Mouse (Mus musculus) hindbrain, embryonic 14.5 days (tissue): Measurements from ENCODE around the gene Slc26a10. TPM values are rescaled to one million over a fixed set of nuclear protein-coding genes. Genes with fewer than 3 reads are reported as not detected.

Experiments
- ATAC-seq: fragments of 200-750 bp; cut with Nextera tagmentation; 2 replicates; pipeline ENCODE4 v1.8.0; 2017; ENCODE audit warnings: moderate number of reproducible peaks, mild to moderate bottlenecking, moderate TSS enrichment, moderate library complexity; ENCODE audit not compliant: low FRiP score
- DNase-seq: peaks from one replicate; pipeline ENCODE4 v3.0.0-alpha.2; 2015; ENCODE audit warnings: low spot score
- H3K27ac ChIP-seq: fragments of 300-500 bp; sonication (generic); 2 replicates; pipeline ENCODE4 v1.5.1; 2014; ENCODE audit warnings: mild to moderate bottlenecking, moderate library complexity
- H3K27me3 ChIP-seq: fragments of 300-500 bp; sonication (generic); 2 replicates; pipeline ENCODE4 v1.6.1; 2014; ENCODE audit warnings: mild to moderate bottlenecking, low read length, mixed read lengths; ENCODE audit not compliant: control insufficient read depth, insufficient read depth
- H3K36me3 ChIP-seq: fragments of 300-500 bp; sonication (generic); replicated peaks from 2 replicates; pipeline ENCODE4 v1.6.1; 2014; ENCODE audit not compliant: control insufficient read depth, insufficient read depth
- H3K4me1 ChIP-seq: fragments of 300-500 bp; sonication (generic); replicated peaks from 2 replicates; pipeline ENCODE4 v1.6.1; 2014; ENCODE audit warnings: antibody characterized with exemption, low read length, mixed read lengths; ENCODE audit not compliant: control insufficient read depth, insufficient read depth
- H3K4me2 ChIP-seq: fragments of 300-500 bp; sonication (generic); replicated peaks from 2 replicates; pipeline ENCODE4 v1.6.1; 2014; ENCODE audit warnings: mild to moderate bottlenecking, moderate library complexity
- H3K4me3 ChIP-seq: fragments of 300-500 bp; sonication (generic); replicated peaks from 2 replicates; pipeline ENCODE4 v1.5.1; 2014; ENCODE audit warnings: mild to moderate bottlenecking, low read length
- H3K9ac ChIP-seq: fragments of 300-500 bp; sonication (generic); 2 replicates; pipeline ENCODE4 v1.6.1; 2014
- H3K9me3 ChIP-seq: fragments of 300-500 bp; sonication (generic); 2 replicates; pipeline ENCODE4 v1.6.1; 2016; ENCODE audit warnings: low read length; ENCODE audit not compliant: control insufficient read depth
- WGBS: fragments of 180-500 bp; shearing (Covaris S2); extraction: QIAGEN DNeasy Blood & Tissue Kit; methylation state at CpG from one replicate; pipeline ENCODE4 v1.1.7; 2014; 5-methylcytosine and 5-hydroxymethylcytosine counted together
- polyA plus RNA-seq: library from polyadenylated mRNA; unstranded; fragments of >200 nt; fragmentation: Nextera tagmentation; extraction: Ambion mirVana; gene quantifications from 2 replicates; pipeline ENCODE4 v1.2.1, GENCODE M21; 2014

Gene Slc26a10
- polyA plus RNA-seq, 1 experiment from 2014 or later = 0.94 TPM

GRCm38 (mm10) chr10:127188079-127188453 is 7.6 kb upstream of the Slc26a10 start:
- no peaks in the 10 kb centered on the region for H3K27me3 ChIP-seq
- under 1% methylated on average over 15 of the region's 21 CpGs for WGBS
- H3K4me1 ChIP-seq = peaks cover 26% of the 10 kb centered on the region
- DNase-seq (no peak), ATAC-seq (no peak)
- peak overlapping the region; percentile 82 for H3K9ac ChIP-seq
- peak overlapping the region; percentile 69 for H3K27ac ChIP-seq
- H3K9me3 ChIP-seq = no peaks in the 10 kb centered on the region
- H3K4me3 ChIP-seq = peak overlapping the region; percentile 65
- H3K4me2 ChIP-seq = peak overlapping the region; percentile 99
- H3K36me3 ChIP-seq = peaks cover 31% of the 10 kb centered on the region

- peak overlapping the region; percentile 65 for H3K4me3 ChIP-seq
- 0 out of 2 replicates have a peak, but pooled peaks have one; percentile 6 for ATAC-seq
- WGBS = 31% methylated on average over 10 of the region's 10 CpGs
Measured at GRCm38 (mm10) chr10:127187371-127188078, 7.1 kb upstream of the Slc26a10 start.

GRCm38 (mm10) chr10:127186451-127186850 is 6.0 kb upstream of the Slc26a10 start:
- Histone ChIP-seq H3K27ac (no peak overlapping the region), H3K9me3 (no peaks in the 10 kb centered on the region), H3K27me3 (peaks cover 9% of the 10 kb centered on the region; the same call in 1 of the 2 replicates), H3K4me1 (peaks cover 26% of the 10 kb centered on the region), H3K4me2 (no peak overlapping the region), H3K4me3 (no peak overlapping the region), H3K9ac (no peak overlapping the region), H3K36me3 (peaks cover 21% of the 10 kb centered on the region)
- DNase-seq (no peak), ATAC-seq (no peak)
- 76% methylated on average over 1 of the region's 1 CpGs for WGBS

More at GRCm38 (mm10) chr10:127187371-127188078, 7.1 kb upstream of the Slc26a10 start:
- peaks cover 26% of the 10 kb centered on the region for H3K4me1 ChIP-seq
- peak overlapping the region; percentile 99 for H3K4me2 ChIP-seq
- no peaks in the 10 kb centered on the region for H3K27me3 ChIP-seq
- H3K27ac ChIP-seq = peak overlapping the region; percentile 69
- no peaks in the 10 kb centered on the region for H3K9me3 ChIP-seq
- peaks cover 29% of the 10 kb centered on the region for H3K36me3 ChIP-seq
- DNase-seq = no peak
- peak overlapping the region; percentile 82 for H3K9ac ChIP-seq

- Histone ChIP-seq H3K27ac (no peak overlapping the region), H3K4me1 (peaks cover 27% of the 10 kb centered on the region), H3K4me3 (no peak overlapping the region), H3K4me2 (no peak overlapping the region), H3K9me3 (no peaks in the 10 kb centered on the region), H3K36me3 (peaks cover 11% of the 10 kb centered on the region; the same call in 1 of the 2 replicates), H3K9ac (no peak overlapping the region), H3K27me3 (peaks cover 19% of the 10 kb centered on the region)
- 91% methylated on average over 15 of the region's 15 CpGs for WGBS
- ATAC-seq (no peak), DNase-seq (no peak)
Measured at GRCm38 (mm10) chr10:127185506-127185905, 5.1 kb upstream of the Slc26a10 start.

GRCm38 (mm10) chr10:127185101-127185500 is 4.7 kb upstream of the Slc26a10 start:
- no peak overlapping the region for H3K4me2 ChIP-seq
- ATAC-seq = no peak
- no peak for DNase-seq
- no peak overlapping the region for H3K9ac ChIP-seq
- H3K4me3 ChIP-seq = no peak overlapping the region
- no peak overlapping the region for H3K27ac ChIP-seq
- WGBS = 71% methylated on average over 9 of the region's 9 CpGs
- peaks cover 23% of the 10 kb centered on the region for H3K27me3 ChIP-seq
- H3K9me3 ChIP-seq = no peaks in the 10 kb centered on the region
- peaks cover 31% of the 10 kb centered on the region for H3K4me1 ChIP-seq
- H3K36me3 ChIP-seq = 0 out of 2 replicates have a peak, but pooled peaks cover 9% of the 10 kb centered on the region

- peaks cover 36% of the 10 kb centered on the region for H3K27me3 ChIP-seq
Measured at GRCm38 (mm10) chr10:127183759-127184158, 3.3 kb upstream of the Slc26a10 start.

GRCm38 (mm10) chr10:127182624-127183023 is 2.2 kb upstream of the Slc26a10 start:
- Histone ChIP-seq H3K36me3 (0 out of 2 replicates have a peak, but pooled peaks cover 9% of the 10 kb centered on the region), H3K9me3 (no peaks in the 10 kb centered on the region), H3K9ac (no peak overlapping the region), H3K4me3 (no peak overlapping the region), H3K27me3 (peaks cover 48% of the 10 kb centered on the region), H3K4me1 (peaks cover 36% of the 10 kb centered on the region), H3K27ac (no peak overlapping the region), H3K4me2 (no peak overlapping the region)
- DNase-seq (no peak), ATAC-seq (no peak)
- 73% methylated on average over 4 of the region's 4 CpGs for WGBS

More at GRCm38 (mm10) chr10:127183759-127184158, 3.3 kb upstream of the Slc26a10 start:
- no peak overlapping the region for H3K27ac ChIP-seq
- 14% methylated on average over 20 of the region's 20 CpGs for WGBS
- ATAC-seq (no peak), DNase-seq (no peak)
- H3K36me3 ChIP-seq = 0 out of 2 replicates have a peak, but pooled peaks cover 9% of the 10 kb centered on the region
- 0 out of 2 replicates have a peak overlapping the region, but pooled peaks have one; percentile 20 for H3K9ac ChIP-seq
- peak overlapping the region; percentile 28 for H3K4me2 ChIP-seq
- H3K4me3 ChIP-seq = no peak overlapping the region
- no peaks in the 10 kb centered on the region for H3K9me3 ChIP-seq
- H3K4me1 ChIP-seq = peaks cover 27% of the 10 kb centered on the region

- ATAC-seq = no peak
- Histone ChIP-seq H3K4me3 (no peak overlapping the region), H3K36me3 (0 out of 2 replicates have a peak, but pooled peaks cover 8% of the 10 kb centered on the region), H3K4me2 (no peak overlapping the region), H3K4me1 (peaks cover 33% of the 10 kb centered on the region), H3K27me3 (peaks cover 58% of the 10 kb centered on the region), H3K27ac (no peak overlapping the region), H3K9me3 (no peaks in the 10 kb centered on the region), H3K9ac (no peak overlapping the region)
- WGBS = 63% methylated on average over 6 of the region's 6 CpGs
- DNase-seq = no peak
Measured at GRCm38 (mm10) chr10:127181566-127181965, 1.1 kb upstream of the Slc26a10 start.

- Histone ChIP-seq H3K9ac (no peak overlapping the region), H3K4me2 (peak overlapping the region; percentile 43; the same call in 1 of the 2 replicates), H3K27me3 (peaks cover 67% of the 10 kb centered on the region)
Measured at GRCm38 (mm10) chr10:127180695-127181047, 226 bp upstream of the Slc26a10 start.

More at GRCm38 (mm10) chr10:127180695-127181047, 226 bp upstream of the Slc26a10 start:
- 19% methylated on average over 3 of the region's 3 CpGs for WGBS
- ATAC-seq (no peak), DNase-seq (no peak)
- Histone ChIP-seq H3K27ac (no peak overlapping the region), H3K9me3 (no peaks in the 10 kb centered on the region), H3K4me3 (peak overlapping the region; percentile 14; the same call in 1 of the 2 replicates), H3K36me3 (0 out of 2 replicates have a peak, but pooled peaks cover 5% of the 10 kb centered on the region), H3K4me1 (peaks cover 33% of the 10 kb centered on the region)
